Mouse (Mus musculus): Measurements from ENCODE around the gene Vps26a. TPM values are rescaled to one million over a fixed set of nuclear protein-coding genes. Genes with fewer than 3 reads are reported as not detected.

Gene Vps26a
- polyA plus RNA-seq, 1 experiment from 2014 or later = 55.9 TPM

GRCm38 (mm10) chr10:62449364-62450279, 37.0 kb downstream of the Vps26a start, which contains the start of the genes 4930507D05Rik and Supv3l1:
TSS of gene 4930507D05Rik (plus strand) at chr10:62449489.
TSS of gene Supv3l1 (minus strand) at chr10:62449738.
- WGBS = under 1% methylated on average over 71 of the region's 73 CpGs
- peaks cover 15% of the 10 kb centered on the region for H3K4me1 ChIP-seq (ENCODE audit: control insufficient read depth, insufficient read depth, low read length)
- H3K36me3 ChIP-seq (ENCODE audit: control insufficient read depth, insufficient read depth, low read length) = peaks cover 14% of the 10 kb centered on the region
- H3K4me2 ChIP-seq (ENCODE audit: low read length) = peak within 1 kb of the TSS; percentile 81
- H3K9me3 ChIP-seq (replicated peaks; ENCODE audit: control insufficient read depth, low read length, poor library complexity, severe bottlenecking) = no peaks in the 10 kb centered on the region
- ATAC-seq = peak; percentile 96
- H3K27ac ChIP-seq (ENCODE audit: low read length) = peak within 1 kb of the TSS; percentile 95
- no peaks in the 10 kb centered on the region for H3K27me3 ChIP-seq (ENCODE audit: control insufficient read depth, insufficient read depth, low read depth, low read length)
- H3K4me3 ChIP-seq (ENCODE audit: low read depth, low read length) = peak within 1 kb of the TSS; percentile 68
- peak within 1 kb of the TSS; percentile 92 for H3K9ac ChIP-seq (ENCODE audit: low read depth, low read length)

- H3K9me3 ChIP-seq (replicated peaks; ENCODE audit: control insufficient read depth, low read length, poor library complexity, severe bottlenecking) = no peaks in the 10 kb centered on the region
- no peak overlapping the region for H3K9ac ChIP-seq (ENCODE audit: low read depth, low read length)
- no peak overlapping the region for H3K4me3 ChIP-seq (ENCODE audit: low read depth, low read length)
- no peak overlapping the region for H3K27ac ChIP-seq (ENCODE audit: low read length)
- WGBS = 94% methylated on average over 5 of the region's 5 CpGs
- ATAC-seq = no peak
- no peaks in the 10 kb centered on the region for H3K27me3 ChIP-seq (ENCODE audit: control insufficient read depth, insufficient read depth, low read depth, low read length)
- no peaks in the 10 kb centered on the region for H3K4me1 ChIP-seq (ENCODE audit: control insufficient read depth, insufficient read depth, low read length)
- peaks cover 50% of the 10 kb centered on the region for H3K36me3 ChIP-seq (ENCODE audit: control insufficient read depth, insufficient read depth, low read length)
- no peak overlapping the region for H3K4me2 ChIP-seq (ENCODE audit: low read length)
These were observed 56.2 kb downstream of the Vps26a start for GRCm38 (mm10) chr10:62430427-62430826.

GRCm38 (mm10) chr10:62425081-62425871, 61.3 kb downstream of the Vps26a start:
- H3K9me3 ChIP-seq (replicated peaks; ENCODE audit: control insufficient read depth, low read length, poor library complexity, severe bottlenecking) = no peaks in the 10 kb centered on the region
- H3K27ac ChIP-seq (ENCODE audit: low read length) = no peak overlapping the region
- H3K4me3 ChIP-seq (ENCODE audit: low read depth, low read length) = no peak overlapping the region
- peaks cover 16% of the 10 kb centered on the region for H3K36me3 ChIP-seq (ENCODE audit: control insufficient read depth, insufficient read depth, low read length)
- no peak overlapping the region for H3K4me2 ChIP-seq (ENCODE audit: low read length)
- no peaks in the 10 kb centered on the region for H3K4me1 ChIP-seq (ENCODE audit: control insufficient read depth, insufficient read depth, low read length)
- no peak for ATAC-seq
- no peak overlapping the region for H3K9ac ChIP-seq (ENCODE audit: low read depth, low read length)
- 40% methylated on average over 9 of the region's 9 CpGs for WGBS
- no peaks in the 10 kb centered on the region for H3K27me3 ChIP-seq (ENCODE audit: control insufficient read depth, insufficient read depth, low read depth, low read length)

- Histone ChIP-seq H3K9me3 (replicated peaks; ENCODE audit: control insufficient read depth, low read length, poor library complexity, severe bottlenecking) (no peaks in the 10 kb centered on the region), H3K4me1 (ENCODE audit: control insufficient read depth, insufficient read depth, low read length) (no peaks in the 10 kb centered on the region), H3K9ac (ENCODE audit: low read depth, low read length) (no peak within 1 kb of the TSS), H3K27me3 (ENCODE audit: control insufficient read depth, insufficient read depth, low read depth, low read length) (no peaks in the 10 kb centered on the region), H3K27ac (ENCODE audit: low read length) (no peak within 1 kb of the TSS), H3K4me3 (ENCODE audit: low read depth, low read length) (no peak within 1 kb of the TSS), H3K4me2 (ENCODE audit: low read length) (no peak within 1 kb of the TSS), H3K36me3 (ENCODE audit: control insufficient read depth, insufficient read depth, low read length) (no peaks in the 10 kb centered on the region)
- 45% methylated on average over 15 of the region's 15 CpGs for WGBS
- ATAC-seq = no peak
These were observed 64.3 kb downstream of the Vps26a start, which contains the start of gene Hkdc1 for GRCm38 (mm10) chr10:62422255-62422654. TSS of gene Hkdc1 (minus strand) at chr10:62422491.

- WGBS = 78% methylated on average over 3 of the region's 3 CpGs
- no peaks in the 10 kb centered on the region for H3K27me3 ChIP-seq (ENCODE audit: control insufficient read depth, insufficient read depth, low read depth, low read length)
- no peaks in the 10 kb centered on the region for H3K36me3 ChIP-seq (ENCODE audit: control insufficient read depth, insufficient read depth, low read length)
These were observed 65.5 kb downstream of the Vps26a start for GRCm38 (mm10) chr10:62421127-62421526.

GRCm38 (mm10) chr10:62420399-62420798, 66.2 kb downstream of the Vps26a start:
- no peak overlapping the region for H3K4me2 ChIP-seq (ENCODE audit: low read length)
- H3K9ac ChIP-seq (ENCODE audit: low read depth, low read length) = no peak overlapping the region
- H3K36me3 ChIP-seq (ENCODE audit: control insufficient read depth, insufficient read depth, low read length) = no peaks in the 10 kb centered on the region
- WGBS = 73% methylated on average over 6 of the region's 6 CpGs
- H3K27ac ChIP-seq (ENCODE audit: low read length) = no peak overlapping the region
- ATAC-seq = no peak
- no peaks in the 10 kb centered on the region for H3K9me3 ChIP-seq (replicated peaks; ENCODE audit: control insufficient read depth, low read length, poor library complexity, severe bottlenecking)
- H3K4me3 ChIP-seq (ENCODE audit: low read depth, low read length) = no peak overlapping the region
- no peaks in the 10 kb centered on the region for H3K27me3 ChIP-seq (ENCODE audit: control insufficient read depth, insufficient read depth, low read depth, low read length)
- no peaks in the 10 kb centered on the region for H3K4me1 ChIP-seq (ENCODE audit: control insufficient read depth, insufficient read depth, low read length)

More at GRCm38 (mm10) chr10:62421127-62421526, 65.5 kb downstream of the Vps26a start:
- H3K9ac ChIP-seq (ENCODE audit: low read depth, low read length) = no peak overlapping the region
- no peaks in the 10 kb centered on the region for H3K9me3 ChIP-seq (replicated peaks; ENCODE audit: control insufficient read depth, low read length, poor library complexity, severe bottlenecking)
- no peak overlapping the region for H3K27ac ChIP-seq (ENCODE audit: low read length)
- H3K4me2 ChIP-seq (ENCODE audit: low read length) = no peak overlapping the region
- no peak for ATAC-seq
- H3K4me1 ChIP-seq (ENCODE audit: control insufficient read depth, insufficient read depth, low read length) = no peaks in the 10 kb centered on the region
- no peak overlapping the region for H3K4me3 ChIP-seq (ENCODE audit: low read depth, low read length)

- Histone ChIP-seq H3K9ac (ENCODE audit: low read depth, low read length) (no peak overlapping the region), H3K9me3 (replicated peaks; ENCODE audit: control insufficient read depth, low read length, poor library complexity, severe bottlenecking) (no peaks in the 10 kb centered on the region), H3K4me3 (ENCODE audit: low read depth, low read length) (no peak overlapping the region), H3K27ac (ENCODE audit: low read length) (no peak overlapping the region), H3K4me1 (ENCODE audit: control insufficient read depth, insufficient read depth, low read length) (no peaks in the 10 kb centered on the region), H3K36me3 (ENCODE audit: control insufficient read depth, insufficient read depth, low read length) (no peaks in the 10 kb centered on the region), H3K4me2 (ENCODE audit: low read length) (no peak overlapping the region), H3K27me3 (ENCODE audit: control insufficient read depth, insufficient read depth, low read depth, low read length) (no peaks in the 10 kb centered on the region)
- WGBS = 86% methylated on average over 5 of the region's 5 CpGs
- ATAC-seq = no peak
These were observed 67.2 kb downstream of the Vps26a start for GRCm38 (mm10) chr10:62419422-62419821.

- Histone ChIP-seq H3K27ac (ENCODE audit: low read length) (no peak overlapping the region), H3K4me3 (ENCODE audit: low read depth, low read length) (no peak overlapping the region), H3K27me3 (ENCODE audit: control insufficient read depth, insufficient read depth, low read depth, low read length) (no peaks in the 10 kb centered on the region), H3K9me3 (replicated peaks; ENCODE audit: control insufficient read depth, low read length, poor library complexity, severe bottlenecking) (no peaks in the 10 kb centered on the region), H3K36me3 (ENCODE audit: control insufficient read depth, insufficient read depth, low read length) (no peaks in the 10 kb centered on the region), H3K4me2 (ENCODE audit: low read length) (no peak overlapping the region), H3K9ac (ENCODE audit: low read depth, low read length) (no peak overlapping the region), H3K4me1 (ENCODE audit: control insufficient read depth, insufficient read depth, low read length) (no peaks in the 10 kb centered on the region)
- 52% methylated on average over 7 of the region's 7 CpGs for WGBS
- no peak for ATAC-seq
These were observed 67.7 kb downstream of the Vps26a start for GRCm38 (mm10) chr10:62418831-62419356.
